Mouse (Mus musculus) G1E (cell line): ENCODE results near the gene Ccnt1.

Experiments
- CTCF ChIP-seq: IDR thresholded peaks from 2 replicates; pipeline ENCODE4 v1.5.1; 2012; ENCODE audit warnings: low read depth, low read length, inconsistent platforms, mixed read lengths
- GATA1 ChIP-seq: IDR thresholded peaks from 2 replicates; pipeline ENCODE4 v1.6.1; 2012; ENCODE audit warnings: borderline replicate concordance, low read length, inconsistent platforms, mixed read lengths
- TAL1 ChIP-seq: conservative IDR thresholded peaks from 2 replicates; pipeline ENCODE4 v1.6.1; 2012; ENCODE audit warnings: low read depth, low read length, inconsistent platforms, mixed read lengths

GRCm38 (mm10) chr15:98512232-98512631 is 58.5 kb downstream of the Ccnt1 start:
- TF ChIP-seq CTCF (no peak), TAL1 (no peak), GATA1 (no peak)
